Mouse (Mus musculus) left cerebral cortex, postnatal 4 days (tissue): ENCODE results near the gene Phgdh. TPM values are rescaled to one million over a fixed set of nuclear protein-coding genes. Genes with fewer than 3 reads are reported as not detected.

Source experiments
- DNase-seq: peaks from one replicate; pipeline ENCODE4 v3.0.0-alpha.2; 2022
- intact Hi-C: fragments of 180-260 bp; cut with DNase I; formaldehyde crosslinking; loops from one replicate; pipeline ENCODE4 v1.15.1; 2025
- total RNA-seq, 2 experiments: library from RNA; stranded (reverse); gene quantifications; 2 replicates each; pipeline ENCODE4 v1.2.3; 2021

The Phgdh gene
- total RNA-seq, 2 experiments from 2014 or later: 53.5 to 55.0 TPM

DNA sequence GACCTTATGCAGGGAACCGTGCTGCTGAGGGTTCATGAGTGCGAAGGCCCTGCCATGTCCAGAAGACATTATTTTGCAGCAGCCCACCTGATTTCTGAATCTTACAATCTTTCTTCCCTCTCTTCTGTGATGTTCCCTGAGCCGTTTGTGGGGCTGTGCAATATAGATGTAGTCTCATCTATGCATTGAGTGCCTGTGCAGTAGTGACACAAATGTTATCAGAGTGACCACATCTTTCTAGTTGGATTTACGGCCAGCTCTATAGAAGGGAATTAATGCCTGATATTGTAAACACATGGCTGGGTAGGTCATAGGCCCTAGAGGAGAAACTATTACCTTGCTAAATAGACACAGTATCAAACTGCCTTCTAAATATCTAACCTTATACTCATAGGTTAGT, 39.5 kb downstream of the Phgdh start:
- DNase-seq: no peak
- intact Hi-C loops: no loop called here

DNA sequence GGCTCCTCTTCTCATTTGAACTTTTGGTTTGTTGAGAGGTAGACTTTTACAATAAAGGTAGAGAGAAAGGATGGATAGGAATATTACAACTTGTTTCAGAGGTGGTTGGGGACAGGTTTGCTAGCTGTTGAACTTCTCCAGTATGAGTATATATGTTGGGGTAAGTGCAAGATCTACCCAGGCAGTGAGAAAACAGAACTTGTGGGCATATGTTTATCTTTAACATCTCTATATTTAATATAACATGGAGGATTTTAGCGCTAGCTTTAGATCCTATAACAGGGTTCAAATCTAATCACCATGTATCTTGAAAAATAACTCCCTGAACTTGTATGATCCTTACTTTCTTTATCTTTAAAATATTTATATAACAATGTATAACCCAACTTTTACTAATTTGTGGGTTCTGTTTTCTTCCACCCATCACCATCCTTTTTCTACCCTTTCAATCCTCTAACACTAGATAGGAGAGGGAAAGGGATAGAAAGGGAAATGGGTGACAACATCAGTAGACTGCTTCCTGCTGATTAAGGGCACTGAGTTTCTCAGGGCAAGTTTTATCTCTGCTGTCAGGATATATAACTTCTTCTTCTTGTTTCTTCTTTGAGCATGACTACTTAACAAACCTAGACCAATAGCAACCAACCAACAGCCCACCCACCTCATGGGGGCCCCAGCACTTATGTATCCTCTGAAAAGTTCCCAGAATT, 40.2 kb downstream of the Phgdh start:
- no peak for DNase-seq
- intact Hi-C loops: no loop called here

DNA sequence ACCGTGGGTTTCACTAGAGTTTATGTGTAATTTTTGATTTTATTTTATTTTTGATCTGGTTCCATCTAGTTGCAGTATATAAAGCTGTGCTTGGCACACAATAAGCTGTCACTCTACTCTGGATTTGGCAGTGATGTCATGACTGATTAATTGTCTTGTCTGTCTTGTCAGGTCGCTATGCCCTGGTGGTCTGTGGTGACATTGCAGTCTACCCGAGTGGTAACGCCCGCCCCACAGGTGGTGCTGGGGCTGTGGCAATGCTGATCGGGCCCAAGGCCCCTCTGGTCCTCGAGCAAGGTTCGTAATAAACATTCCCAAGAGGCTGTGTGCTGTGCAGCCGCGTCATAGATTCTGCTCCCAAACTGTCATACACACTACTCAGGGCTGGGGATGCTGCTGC, 43.8 kb downstream of the Phgdh start:
- intact Hi-C loops: no loop called here

DNA sequence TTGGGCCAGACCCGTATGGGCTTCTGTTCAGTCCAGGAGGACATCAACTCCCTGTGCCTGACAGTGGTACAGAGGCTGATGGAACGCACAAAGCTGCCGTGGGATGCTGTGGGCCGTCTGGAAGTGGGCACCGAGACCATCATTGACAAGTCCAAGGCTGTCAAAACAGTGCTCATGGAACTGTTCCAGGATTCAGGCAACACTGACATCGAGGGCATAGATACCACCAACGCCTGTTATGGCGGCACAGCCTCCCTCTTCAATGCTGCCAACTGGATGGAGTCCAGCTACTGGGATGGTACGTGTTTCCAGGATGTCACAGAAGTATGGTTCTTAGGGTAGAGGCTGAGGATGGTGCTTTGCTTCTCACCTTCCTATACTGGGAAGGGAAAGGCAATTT, 48.7 kb downstream of the Phgdh start:
- no peak for DNase-seq
- intact Hi-C loops: no loop called here

More for the DNA sequence above, 43.8 kb downstream of the Phgdh start:
- DNase-seq: no peak

DNA sequence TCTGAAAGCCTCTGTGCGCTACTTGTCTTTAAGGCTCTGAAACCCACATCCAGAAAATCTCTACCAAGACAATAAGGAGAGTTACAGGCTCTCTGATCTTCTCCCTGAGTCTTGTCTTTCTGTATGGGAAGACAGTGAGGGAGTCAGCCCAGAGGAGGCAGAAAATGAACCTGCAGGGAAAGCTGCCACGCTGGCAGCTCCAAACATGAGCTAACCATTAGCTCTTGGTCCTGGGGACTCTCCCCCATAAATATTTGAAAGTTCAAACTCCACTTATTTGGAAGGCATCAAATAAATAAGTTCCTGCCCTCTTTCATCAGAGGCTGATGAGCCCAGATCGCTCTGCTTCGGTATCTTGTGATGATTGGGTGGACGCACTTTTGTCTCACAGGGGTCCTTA, 56.6 kb downstream of the Phgdh start:
- intact Hi-C loops: no loop called here
- DNase-seq: no peak

DNA sequence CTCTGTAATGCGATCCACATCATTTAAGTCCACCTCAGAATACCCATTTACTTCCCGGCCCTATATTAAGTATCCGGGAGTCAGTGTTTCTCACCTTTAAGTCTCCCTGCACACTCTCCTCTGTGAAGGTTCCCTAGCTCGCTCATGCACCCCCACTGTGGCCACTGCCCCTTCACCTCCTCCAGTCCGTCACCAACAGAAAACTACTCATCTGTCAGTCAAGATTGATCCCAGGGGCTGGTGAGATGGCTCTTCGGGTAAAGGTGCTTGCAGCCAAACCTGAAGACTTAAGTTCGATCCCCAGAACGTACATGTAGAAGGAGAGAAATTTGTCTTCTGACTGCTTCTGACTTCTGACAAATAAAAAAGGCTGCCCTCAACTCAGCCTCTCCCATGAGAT, 57.4 kb downstream of the Phgdh start:
- DNase-seq: no peak
- intact Hi-C loops: no loop called here

DNA sequence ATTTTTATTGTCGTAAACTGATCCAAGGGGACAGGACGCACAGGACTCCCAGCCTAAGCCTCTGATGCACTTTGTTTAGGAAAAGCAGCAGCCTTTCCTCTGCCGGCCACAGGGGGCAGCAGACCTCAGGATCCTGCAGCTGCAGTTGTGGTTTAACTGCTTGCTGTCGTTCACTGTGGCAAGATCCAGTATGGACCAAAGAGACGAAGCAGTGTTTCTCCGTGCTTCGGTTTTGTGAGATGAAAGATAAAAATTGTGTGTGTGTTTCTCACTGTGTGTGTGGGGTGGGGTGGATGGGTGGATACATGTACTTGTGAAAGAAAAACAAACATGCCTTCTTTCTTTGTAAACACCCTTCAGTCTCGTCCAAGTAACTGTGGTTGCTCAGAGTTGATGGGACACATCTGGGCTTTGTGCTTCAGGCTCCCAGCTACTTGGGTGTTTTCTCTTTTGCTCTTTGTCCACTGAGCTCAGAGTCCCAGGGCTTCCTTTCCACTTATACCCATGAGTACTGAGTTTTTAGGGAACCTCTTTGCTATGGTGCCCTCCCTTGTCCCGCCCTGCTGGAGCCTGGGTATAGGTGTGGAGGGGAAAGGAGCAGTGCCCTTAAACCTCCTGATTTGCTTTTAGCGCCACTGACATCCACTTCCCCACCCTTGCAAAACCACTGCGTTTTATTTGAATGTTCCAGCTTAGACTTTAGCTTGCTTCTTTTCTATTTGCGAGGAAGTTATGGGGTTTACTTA, 58.7 kb downstream of the Phgdh start:
- intact Hi-C loops: no loop called here
- peak; percentile 50 for DNase-seq

DNA sequence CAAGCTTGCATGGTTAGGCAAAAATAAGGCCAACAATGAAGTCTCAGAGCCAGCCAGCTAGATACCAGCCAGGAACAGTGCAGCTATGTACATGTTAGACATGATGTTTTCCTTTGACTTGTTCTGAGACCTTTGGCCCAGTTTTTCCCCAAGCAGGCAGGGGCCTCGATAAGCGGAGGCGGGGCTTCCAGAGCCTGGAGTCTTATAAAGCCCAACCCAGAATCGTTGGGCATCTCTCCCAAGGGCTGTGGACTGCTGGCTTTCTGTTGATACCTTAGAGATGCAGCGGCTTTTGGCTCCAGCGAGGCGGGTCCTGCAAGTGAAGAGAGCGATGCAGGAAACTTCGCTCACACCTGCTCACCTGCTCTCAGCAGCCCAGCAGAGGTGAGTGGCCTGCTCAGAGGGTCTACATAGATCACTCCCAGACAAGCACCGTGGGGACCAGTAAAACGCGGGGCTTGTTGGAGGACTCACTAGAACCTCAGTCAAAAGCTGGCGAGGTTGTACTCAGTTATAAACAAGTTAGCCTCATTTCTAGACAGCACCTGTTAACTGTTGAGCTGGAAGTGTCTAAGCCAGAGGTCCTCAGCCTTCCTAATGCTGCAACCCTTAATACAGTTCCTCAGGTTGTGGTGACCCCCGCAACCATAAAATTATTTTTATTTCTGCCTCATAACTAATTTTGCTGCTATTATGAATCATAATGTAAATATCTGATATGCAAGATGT, 59.4 kb downstream of the Phgdh start, which contains the start of gene Hmgcs2:
Hmgcs2 (plus strand) TSS at position 232 of the 729 bp plus-strand sequence.
- peak; percentile 30 for DNase-seq
- intact Hi-C loops: no loop called here

DNA sequence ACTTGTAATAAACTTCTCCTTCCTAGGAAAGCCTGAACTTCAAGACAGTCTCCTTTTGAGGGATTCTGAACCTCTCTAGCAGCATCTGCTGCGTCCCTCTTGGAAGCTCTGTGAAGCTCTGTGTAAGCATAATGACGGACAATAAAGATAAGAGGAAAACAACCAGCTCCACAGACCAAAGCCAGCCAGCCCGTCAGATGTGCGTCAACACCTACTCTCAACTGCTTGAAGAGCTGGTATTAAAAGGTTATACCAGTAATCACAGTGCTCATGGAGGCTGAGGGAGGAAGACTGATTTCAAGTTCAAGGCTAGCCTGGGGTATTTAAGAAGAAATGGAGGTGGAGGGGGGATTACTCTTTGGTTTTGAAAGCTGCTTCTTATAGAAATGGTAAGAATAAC, 60.1 kb downstream of the Phgdh start:
- intact Hi-C loops: no loop called here

DNA sequence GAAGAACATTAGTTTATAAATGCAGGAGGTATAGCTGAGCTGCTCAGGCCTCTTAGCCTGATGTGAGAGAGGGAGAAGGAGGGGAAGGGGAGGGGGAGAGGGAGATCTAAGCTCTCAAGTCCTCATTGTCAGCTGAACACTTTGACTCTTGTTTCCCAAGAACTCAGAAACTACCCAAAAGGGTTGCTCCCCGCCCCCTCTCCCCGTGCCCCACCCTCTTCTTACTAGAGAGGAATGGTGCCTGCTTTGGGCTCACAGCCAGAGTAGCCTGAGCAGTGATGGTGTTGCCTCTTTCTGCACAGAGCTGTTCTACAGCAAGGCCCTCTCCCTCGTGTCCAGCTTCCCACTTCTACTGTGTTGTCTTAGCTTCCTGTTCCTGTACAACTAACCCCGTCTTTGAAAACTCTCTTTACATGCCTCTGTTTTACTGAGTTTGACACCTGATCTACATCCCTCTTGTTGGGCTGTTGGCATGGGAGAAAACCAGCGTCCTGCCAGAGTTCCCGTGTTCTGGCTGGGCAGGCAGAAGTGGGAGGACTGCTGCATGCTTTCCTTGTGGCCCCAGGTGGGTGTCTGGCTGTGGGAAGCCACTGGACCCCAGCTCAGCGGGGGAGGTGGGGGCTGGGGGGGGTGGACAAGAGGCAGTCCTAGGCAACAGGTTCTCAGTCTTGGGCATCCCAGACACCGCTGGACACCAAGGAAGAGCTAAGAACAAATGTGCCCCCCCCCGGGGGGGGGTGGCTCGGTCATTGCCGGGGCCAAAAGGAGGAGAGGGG, 66.0 kb downstream of the Phgdh start:
- DNase-seq: no peak
- intact Hi-C loops: no loop called here

More for the DNA sequence above, 60.1 kb downstream of the Phgdh start:
- no peak for DNase-seq

DNA sequence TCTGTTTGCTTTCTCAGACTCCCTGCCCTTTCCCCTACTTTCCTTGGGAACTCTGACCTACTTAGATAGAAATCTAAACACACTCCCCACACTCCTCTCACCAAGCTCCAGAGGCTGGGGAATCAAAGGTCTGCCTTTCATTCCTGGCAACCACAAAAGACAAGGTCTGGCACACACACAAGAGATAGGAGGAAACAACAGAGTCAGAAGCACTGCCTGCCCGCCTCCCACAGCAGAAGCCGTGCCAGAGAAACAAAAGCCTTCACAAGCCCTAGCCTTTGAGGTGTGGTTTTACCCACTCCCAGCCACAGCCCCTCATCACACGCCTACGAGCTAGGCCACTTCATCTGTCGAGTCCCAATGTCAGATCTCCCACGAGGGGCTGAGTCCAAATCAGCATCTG, 72.5 kb downstream of the Phgdh start:
- intact Hi-C loops: no loop called here
- DNase-seq: no peak

Other genes with a start within 250 kb of the Phgdh start
- gene Adam30, start 179.4 kb downstream of the Phgdh start, total RNA-seq: not detected
- not detected for gene Reg4, start 117.8 kb downstream of the Phgdh start, total RNA-seq
- gene Hmgcs2, start 59.6 kb downstream of the Phgdh start, total RNA-seq: 10 to 100 TPM; 14.7 to 18.4 TPM
- 10 to 100 TPM; 41.0 to 42.9 TPM for gene Zfp697, start 42.5 kb upstream of the Phgdh start, total RNA-seq
- gene Gm4450, start 117.1 kb upstream of the Phgdh start, total RNA-seq: not detected
- not detected for gene Hsd3b4, start 170.5 kb upstream of the Phgdh start, total RNA-seq
- not detected for gene Gm10681, start 248.8 kb upstream of the Phgdh start, total RNA-seq